Mouse (Mus musculus) brain, embryonic 14.5 days (tissue): ENCODE measurements around the gene Fam167b.

ENCODE experiments used
- CTCF ChIP-seq: fragments of 200-500 bp; IDR thresholded peaks from 2 replicates; pipeline ENCODE4 v1.5.1; 2012; ENCODE audit warnings: inconsistent platforms, mild to moderate bottlenecking, moderate library complexity, borderline replicate concordance; ENCODE audit not compliant: insufficient read depth, insufficient read length; ENCODE audit errors: extremely low read depth
- POLR2A ChIP-seq: fragments of 200-500 bp; IDR thresholded peaks from 2 replicates; pipeline ENCODE4 v1.6.1; 2012; ENCODE audit warnings: mild to moderate bottlenecking, inconsistent platforms, borderline replicate concordance; ENCODE audit not compliant: poor library complexity, insufficient read depth, insufficient read length, severe bottlenecking; ENCODE audit errors: extremely low read depth

DNA sequence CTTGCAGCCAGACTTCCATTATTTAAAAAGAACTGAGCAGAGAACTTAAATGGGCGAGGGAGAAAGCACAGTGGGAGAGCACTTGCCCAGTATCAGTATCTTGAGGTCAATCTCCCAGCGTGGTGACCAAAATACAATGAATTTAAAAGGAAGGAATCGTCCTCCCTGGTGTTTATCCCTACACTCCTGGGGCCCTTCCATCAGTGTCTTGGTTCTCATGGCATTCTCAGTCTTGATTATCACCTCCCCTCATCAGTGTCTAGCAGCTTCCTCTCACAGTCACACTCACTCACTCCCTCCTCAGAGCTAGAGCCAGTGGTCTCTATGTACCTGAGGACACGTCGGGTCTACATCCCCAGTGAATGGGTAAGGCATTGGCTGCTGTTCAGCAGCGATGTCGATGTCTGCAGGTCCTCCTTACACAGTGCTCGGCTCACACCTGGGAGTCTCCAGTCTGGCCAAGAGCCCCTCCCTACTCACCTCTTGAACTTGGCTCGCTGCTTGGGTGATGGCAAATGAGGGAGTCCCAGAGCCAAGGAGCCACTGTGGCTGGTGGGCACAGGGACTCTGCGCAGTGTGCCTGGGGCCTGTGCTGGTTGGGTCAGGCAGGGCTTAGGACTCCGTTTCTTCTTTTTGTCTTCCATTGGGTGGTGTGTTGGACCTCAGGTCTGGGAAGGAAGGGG, 43.9 kb upstream of the Fam167b start:
- TF ChIP-seq CTCF (no peak), POLR2A (no peak)
